Mouse (Mus musculus): ENCODE results near the gene Schip1.

Schip1 gene

DNA sequence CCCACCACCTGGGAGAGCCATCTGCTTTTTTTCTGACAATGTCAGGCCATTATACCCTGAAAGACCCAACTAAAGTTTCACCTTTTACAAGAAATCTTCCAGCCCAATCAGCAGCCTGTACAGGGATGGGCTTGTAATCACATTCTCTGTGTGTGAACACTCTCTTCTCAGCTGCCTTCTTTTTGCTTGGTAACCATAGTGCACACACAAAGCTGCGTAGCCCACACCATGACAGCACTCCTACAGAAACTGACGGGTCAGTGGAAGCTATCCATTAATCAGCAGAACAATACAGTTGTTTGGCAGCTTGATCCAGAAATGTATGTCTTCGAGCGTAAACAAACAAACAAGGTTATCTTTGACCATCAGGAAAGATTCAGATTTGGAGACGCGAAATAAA, 205.6 kb downstream of the Schip1 start:
- DNase-seq (ENCODE audit: low read depth, low spot score), result no peak

DNA sequence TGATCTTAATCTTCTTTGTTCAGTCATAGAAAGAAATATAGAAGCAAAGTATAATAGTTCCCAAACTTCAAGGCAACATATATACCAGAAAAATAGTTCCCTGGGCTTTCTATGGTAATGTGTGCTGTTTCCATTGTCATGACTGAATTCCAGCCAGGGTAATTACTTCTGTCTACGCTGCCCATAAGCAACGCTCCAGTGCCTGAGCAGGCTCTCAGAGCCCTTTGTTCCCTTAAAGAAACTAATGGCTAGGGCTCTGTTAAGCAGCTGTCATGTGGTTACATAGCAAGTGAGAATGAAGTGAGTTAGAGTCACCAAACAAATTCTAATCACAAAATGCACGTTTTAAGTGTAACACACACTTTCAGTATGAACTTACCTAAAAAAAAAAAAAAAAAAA, 206.9 kb downstream of the Schip1 start:
- DNase-seq (ENCODE audit: low read depth, low spot score), result peak; percentile 59

DNA sequence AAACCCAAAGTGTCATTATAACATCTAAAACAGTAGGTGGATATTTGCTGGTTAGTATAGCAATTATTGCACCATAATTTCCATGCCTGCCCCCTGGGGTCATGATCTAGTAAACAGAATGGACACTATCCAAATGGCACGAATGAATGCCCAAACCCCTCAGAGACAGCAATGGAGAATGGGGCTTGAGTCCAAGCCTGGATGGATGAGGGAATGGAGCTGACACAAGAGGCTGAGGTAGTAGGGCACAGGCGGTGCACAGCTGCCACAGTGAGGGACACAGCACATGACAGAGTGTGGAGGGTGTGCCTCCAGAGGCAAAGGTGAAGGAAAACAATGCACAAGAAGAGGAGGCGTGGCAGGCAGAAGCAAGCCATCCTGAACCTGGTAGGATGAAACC, 207.3 kb downstream of the Schip1 start:
- peak; percentile 49 for DNase-seq (ENCODE audit: low read depth, low spot score)

DNA sequence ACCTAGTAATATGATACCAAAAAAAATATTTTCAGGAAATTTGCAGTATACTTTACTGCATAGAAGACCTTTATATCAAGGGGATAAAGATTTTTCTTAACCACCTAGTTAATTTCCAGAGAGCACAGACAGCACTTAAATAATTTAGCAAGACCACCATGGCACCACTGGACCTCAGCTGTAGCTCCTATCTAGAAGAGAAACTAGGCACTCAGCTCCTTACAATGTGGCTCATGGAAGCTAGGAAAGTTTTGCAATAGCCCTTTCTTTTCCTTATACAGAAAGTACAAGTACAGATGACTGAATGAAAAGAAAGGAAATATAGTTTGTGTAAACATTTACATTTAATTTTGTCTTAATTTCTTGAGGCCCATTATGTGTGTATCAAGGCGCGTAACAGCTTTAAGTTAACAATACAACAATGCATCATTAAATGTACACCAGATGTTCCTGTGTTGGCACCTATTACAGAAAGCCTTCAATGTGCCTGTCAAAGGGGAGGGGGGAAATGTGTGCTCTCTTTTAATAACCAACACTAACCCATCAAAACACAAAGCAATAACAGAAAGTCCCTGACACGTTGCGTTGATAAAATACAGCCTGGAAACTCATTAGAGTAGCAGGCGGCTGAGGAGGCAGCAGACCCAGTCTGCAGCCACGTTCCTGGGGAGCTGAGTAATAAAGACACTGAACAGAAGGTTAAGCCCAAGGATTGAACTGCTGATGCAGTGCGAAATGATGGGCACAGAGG, 218.4 kb downstream of the Schip1 start:
- peak; percentile 54 for DNase-seq (ENCODE audit: low read depth, low spot score)

DNA sequence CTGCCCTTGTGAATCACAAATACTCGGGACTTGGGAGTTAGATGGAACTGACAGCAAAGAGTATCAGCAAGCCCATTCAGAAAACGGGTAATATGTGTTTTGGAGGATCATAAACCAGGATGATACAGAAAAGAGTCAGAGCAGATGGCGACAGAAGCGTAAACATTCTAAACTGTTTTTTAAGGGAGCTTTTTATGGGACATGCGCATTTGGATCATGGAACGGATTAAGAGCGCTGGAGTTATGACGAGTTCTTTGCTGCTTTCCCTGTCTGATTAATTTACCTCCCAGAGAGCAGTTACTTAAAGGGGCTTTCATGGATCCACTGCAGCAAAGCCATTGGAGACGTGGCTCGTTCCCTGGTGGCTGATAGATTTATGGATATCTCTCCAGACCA, 219.0 kb downstream of the Schip1 start:
- peak; percentile 60 for DNase-seq (ENCODE audit: low read depth, low spot score)

DNA sequence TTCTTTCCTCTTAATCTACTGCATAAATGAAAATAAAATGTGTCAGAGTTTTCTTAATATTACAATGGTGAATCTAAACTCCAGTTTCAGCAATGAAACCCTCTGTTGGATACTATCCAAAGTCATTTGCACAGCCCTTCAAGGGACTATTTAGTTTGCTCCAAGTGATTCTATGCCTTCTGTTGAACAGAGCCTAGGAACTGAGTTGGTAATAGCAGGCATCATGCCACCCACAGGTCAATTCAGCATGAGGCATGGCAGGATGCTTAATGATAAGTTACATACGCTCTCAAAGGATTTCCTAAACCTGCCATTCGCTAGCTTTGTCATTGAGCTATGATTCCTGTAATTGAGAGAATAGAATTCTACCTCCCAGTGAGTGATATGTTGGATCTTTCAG, 219.9 kb downstream of the Schip1 start:
- no peak for DNase-seq (ENCODE audit: low read depth, low spot score)

DNA sequence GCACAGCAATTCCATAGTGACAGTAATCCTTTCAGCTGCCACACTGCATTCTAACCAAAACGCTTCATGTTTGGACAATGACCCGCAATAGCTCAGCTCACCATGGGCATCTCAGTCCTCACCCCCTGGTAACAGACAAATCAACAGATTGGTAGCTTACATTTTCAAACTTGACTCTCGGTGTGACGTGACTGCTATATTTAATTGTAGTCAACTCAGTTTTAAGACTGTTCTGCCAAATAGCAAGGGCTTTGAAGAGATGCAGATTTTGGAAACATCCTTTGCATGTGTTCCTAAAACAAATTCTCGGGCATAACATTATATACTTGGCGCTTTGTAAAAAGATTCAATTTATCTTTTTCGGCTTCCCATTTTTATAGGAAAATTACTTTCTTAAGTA, 232.2 kb downstream of the Schip1 start:
- no peak for DNase-seq (ENCODE audit: low read depth, low spot score)

DNA sequence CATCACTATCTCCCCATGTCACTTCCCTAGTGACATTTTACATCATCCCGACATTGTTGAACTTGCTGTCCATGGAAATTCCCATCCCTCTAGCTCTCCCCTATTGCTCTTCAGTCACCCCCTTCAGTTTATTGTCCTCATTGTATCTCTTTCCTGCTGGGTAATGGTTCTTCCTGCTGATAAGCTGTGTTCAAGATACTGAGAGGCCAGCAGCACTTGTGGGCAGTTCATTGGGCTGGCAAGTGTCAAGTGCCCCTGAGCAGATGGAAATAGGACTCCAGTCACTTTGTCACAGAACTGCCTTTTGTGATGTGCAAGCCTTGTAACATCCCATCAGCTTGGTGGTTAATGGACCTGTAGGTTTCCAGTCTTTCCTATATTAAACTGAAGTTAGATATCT, 241.0 kb downstream of the Schip1 start:
- DNase-seq (ENCODE audit: low read depth, low spot score), result no peak

DNA sequence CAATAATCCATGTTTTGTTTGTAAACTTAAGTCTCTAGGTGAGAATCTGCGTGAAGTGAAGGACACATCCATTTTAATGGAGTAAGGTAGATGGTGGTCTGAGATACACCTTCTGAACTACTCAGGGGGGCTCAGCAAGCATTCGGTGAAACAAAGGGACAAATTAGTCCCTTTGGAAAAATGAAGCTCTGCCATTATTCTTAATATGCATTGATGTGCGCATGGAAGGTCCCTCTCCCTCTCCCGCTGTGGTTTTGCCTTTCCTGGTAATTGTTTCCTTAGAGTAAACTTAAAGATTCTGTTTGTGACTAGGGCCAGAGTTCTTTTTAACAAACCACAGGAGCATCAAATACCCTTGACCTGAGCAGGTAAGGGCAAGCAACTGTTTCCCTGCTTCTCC, 242.1 kb downstream of the Schip1 start:
- DNase-seq (ENCODE audit: low read depth, low spot score), result no peak

DNA sequence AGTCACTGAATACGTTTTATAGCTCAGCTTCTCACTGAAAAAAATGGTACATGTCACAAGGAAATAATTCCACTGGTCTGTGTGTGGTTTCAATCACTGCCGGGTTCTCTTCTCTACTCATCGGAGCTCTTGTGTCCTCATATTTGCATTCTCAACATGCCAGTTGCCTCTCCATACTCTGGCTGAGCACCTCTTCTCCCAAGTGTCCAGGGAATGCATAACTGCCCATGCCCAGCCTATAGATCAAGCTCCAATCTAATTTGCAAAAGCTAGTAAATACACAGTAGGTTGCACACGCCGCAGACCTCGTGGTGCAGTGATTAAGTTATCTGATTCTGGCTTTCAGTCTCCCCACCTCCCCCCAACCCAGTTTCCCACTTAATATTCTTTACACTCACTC, 261.0 kb downstream of the Schip1 start:
- no peak for DNase-seq (ENCODE audit: low read depth, low spot score)

DNA sequence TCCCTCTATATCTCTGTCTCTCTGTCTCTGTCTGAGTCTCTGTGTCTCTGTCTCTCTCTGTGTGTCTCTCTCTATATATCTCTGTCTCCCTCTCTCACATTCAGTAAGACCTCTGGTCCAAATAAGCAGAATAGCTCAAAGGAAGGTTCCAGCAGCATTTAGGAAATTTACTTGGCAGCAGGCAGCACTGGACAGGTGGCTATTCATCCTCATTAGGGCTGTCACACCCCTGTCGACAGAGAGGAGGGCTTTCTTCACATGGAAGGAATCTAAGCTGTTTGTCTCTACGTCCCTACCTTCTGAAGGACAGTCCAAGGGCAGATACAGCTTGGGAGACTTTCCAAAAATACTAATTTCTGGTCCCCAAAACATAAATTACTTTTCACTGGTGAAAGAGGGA, 267.9 kb downstream of the Schip1 start:
- DNase-seq (ENCODE audit: low read depth, low spot score), result no peak

DNA sequence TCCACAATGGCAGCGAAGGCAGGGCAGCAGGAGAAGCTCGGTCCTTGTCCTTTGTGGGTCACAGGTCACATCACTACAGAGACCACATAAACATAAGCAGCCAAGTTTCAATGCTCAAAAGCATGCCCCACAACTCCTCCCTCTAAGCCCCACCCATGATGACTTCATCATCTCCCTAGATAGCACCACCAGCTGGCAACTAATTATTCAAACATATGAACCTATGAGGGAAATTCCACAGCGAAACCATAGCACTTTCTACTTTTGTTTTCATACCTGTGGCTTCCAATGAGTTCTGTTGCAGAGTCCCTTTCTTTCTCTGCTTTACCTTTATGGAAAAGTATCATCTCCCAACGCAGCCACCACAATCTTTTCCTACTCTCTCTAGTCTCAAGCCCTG, 270.9 kb downstream of the Schip1 start:
- no peak for DNase-seq (ENCODE audit: low read depth, low spot score)

DNA sequence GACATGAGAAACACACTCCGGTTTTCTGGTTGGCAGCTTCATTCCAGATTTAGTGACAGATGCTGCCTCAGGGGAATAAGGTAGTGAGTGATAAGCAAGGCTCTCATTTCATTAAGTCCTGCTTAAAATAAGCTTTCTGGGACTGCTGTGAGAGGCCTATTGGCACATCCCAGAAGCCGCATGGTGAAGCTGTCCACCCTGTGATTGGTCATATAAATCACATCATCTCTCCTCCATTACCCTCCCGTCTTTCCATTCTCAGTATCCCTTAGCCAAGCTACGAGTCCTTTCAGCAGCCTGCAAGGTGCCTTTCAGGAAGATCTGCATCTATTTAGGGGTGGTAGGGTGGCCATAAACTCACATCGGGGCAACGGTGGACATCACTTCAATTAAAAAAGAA, 286.0 kb downstream of the Schip1 start:
- no peak for DNase-seq (ENCODE audit: low read depth, low spot score)

DNA sequence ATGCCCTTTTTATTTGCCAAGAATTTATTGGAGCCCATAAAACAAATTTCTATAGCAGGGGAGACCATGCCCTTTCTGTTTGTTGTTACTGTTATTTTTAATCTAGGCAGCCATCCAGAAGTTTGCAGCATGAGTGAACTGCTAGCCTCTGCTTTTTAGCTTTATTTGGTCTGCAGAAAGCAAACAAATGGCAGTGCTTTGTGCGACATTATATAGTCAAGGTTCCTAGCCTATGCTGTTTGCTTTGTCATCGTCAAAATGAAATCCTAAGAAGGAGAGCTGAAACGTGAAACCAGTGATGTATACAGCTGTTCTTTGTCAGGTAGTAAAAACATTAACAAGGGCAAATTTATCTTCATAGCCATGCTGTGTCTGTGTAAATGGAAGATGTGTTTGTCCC, 286.9 kb downstream of the Schip1 start:
- no peak for DNase-seq (ENCODE audit: low read depth, low spot score)

DNA sequence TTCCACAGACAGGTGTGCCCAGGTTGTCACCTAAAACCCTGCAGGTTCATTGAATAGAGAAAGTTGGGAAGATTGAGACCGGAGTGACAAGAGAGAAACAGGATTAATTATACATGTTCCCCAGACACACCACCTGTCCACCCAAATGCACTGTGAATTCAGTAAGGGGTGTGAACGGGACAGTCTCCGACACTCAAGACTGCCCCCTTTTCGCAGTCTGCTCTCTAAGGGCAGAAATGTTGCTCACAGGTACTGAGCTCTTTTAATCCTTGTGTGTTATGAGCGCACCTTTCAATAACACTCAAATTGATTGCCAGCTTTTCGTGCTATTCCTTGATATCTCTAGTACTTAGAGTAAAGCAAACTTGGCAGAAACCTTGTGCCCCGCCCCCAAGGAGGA, 288.4 kb downstream of the Schip1 start:
- no peak for DNase-seq (ENCODE audit: low read depth, low spot score)

DNA sequence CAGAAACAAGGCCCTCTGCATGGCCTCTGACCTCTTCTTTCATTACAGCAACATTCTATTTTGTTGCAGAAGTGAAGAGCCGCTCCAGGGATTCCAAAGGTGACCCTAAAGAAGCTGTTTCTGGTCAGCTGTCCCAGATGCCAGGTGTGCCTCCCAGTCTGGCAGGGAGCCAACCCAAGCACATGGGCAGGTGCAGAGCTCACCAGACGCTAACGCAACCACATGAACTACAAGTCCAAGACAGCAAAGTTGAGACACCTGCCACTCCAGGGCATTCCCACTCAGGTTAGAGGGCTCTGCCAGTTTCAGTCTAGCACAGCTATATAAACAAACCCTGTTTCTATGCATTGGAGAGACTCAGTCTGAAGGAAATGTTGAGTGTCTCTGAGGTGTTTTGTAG, 288.9 kb downstream of the Schip1 start:
- DNase-seq (ENCODE audit: low read depth, low spot score), result no peak

DNA sequence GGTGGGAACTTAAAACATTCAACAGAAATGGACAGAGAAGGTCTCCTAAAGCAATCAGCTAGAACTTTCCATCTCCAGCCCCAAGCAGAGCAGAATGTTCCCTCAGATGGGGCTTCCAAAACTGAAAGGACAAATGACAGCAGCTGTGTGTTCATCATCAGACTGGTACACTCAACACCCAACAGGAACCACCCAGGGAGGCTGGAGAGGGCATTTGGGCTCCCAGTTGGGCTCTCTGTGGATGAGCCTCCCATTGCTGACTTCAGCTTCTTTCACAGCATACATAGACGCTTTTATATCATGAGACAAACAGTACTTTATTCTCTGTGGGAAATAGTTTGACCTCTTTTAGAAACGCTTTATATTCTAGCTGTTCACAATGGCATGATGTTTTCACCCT, 291.9 kb downstream of the Schip1 start:
- DNase-seq (ENCODE audit: low read depth, low spot score), result no peak

DNA sequence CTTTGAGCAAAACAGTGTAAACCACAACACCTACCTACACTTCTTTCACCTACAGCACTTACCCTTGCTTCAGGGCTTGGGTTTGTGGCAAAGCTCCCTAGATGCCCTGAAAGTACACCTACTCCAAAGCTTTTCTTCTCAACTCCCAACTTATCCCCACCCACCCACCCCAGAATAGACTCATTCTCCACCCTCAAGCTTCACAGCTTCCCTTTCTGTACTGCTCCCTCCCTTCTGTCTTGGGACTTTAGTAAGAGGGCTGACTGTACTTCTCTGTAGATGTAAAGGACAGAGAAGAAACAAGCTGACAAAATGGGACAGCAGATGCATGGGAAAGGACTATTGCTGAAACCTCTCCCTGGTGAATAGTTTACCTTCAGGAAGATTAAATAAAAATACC, 303.4 kb downstream of the Schip1 start:
- DNase-seq (ENCODE audit: low read depth, low spot score), result no peak

DNA sequence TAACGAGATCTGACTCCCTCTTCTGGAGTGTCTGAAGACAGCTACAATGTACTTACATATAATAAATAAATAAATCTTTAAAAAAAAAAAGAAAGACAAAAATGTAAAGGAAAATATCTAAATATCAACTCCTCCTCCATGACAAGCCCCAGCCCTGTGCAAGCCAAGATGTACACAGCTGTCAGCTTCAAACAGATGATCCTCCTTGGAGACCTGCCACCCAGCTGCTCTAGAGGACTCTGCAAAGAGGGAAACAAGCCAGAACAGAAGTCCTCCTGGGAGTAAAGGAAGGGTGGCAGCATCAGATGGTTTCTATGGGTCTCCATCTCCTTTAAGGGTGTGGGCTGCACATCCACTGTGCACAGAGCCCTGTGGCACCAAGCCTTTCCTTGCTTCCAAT, 308.3 kb downstream of the Schip1 start:
- no peak for DNase-seq (ENCODE audit: low read depth, low spot score)

DNA sequence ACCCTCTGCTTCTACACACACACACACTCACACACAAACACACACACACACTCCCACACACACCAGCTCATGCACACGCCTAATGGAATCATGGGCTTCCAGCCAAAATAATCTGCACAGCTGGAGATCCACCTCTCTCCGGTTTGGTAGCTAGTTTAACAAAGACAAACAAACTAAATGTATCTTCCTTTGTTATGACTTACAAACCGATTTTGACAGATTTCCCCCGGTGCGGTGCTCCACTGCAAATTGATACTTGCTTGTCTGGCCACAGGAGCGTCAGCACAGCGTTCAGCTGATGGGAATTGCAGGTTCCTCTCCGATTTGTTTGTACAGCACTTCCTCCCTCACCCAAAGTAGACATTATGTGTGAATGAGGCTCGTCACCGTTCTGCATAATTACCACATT, 310.5 kb downstream of the Schip1 start:
- no peak for DNase-seq (ENCODE audit: low read depth, low spot score)

DNA sequence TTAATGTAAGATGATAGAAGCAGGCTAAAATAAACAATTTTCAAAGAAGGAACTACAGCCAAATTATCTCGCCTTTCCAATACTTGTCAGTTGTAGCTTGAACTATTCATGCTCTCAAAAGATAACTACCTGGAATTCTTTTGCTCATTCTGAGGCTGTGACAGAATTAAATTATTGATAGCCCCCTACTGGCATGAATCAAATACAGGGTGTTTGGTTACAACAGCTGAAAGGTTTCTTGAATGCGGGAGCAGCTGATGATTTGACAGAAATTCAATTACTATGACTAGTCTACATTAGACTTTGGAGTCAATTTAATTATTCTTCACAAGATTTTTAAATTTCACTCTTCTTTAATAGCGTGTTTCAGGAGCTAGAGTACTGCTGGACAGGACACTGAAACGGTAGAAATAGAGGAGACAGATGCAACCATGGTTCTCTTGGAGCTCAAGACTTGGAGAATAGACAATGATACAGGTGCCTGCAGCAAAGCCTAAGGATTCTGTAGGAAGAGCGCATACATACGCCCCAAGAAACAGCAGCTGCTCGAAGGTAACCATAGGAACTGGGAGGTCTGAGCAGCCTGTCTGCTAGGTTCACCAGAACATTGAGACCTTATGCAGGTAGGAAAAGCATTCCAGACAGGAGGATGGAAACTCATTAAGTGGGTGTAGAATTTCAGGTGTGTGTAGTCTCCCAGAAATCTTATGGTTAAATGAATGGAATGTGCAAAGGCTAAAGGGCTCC, 313.0 kb downstream of the Schip1 start:
- no peak for DNase-seq (ENCODE audit: low read depth, low spot score)

DNA sequence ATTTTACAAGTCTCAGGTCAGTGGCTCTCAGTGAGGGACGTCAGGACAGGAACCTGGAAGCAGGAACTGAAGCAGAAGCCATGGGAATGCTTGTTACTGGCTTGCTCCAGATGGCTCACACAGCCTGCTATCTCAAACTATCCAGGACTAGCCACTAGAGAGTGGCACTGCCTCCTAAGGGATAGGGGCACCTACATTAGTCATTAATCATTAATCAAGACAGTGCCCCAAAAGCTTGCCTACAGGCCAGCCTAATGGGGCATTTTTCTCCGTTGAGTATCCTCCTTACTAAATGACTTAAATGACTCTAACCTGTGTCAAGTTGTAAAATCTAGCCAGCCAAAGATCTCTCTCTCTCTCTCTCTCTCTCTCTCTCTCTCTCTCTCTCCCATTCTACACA, 314.2 kb downstream of the Schip1 start:
- DNase-seq (ENCODE audit: low read depth, low spot score), result no peak

DNA sequence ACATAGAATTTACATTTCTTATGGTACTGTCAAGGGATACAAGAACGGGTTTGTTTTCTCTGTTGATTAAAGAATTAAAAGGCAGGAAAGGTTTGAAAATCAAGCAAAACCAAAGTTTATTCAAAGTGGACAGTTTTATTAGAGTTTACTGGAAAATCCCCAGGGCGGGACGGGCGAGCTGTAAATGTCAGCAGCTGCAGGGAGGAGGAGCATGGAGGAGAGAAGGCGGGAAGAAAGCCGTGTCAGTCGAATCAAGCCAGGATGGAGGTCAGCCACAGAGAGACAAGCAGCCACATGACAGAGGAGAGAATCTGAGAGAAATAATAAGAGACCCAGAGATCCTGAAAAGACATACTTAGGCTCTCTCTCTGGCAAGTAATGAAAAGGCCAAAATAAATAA, 314.6 kb downstream of the Schip1 start:
- no peak for DNase-seq (ENCODE audit: low read depth, low spot score)
